Mouse (Mus musculus): ENCODE measurements around the gene Nup62. TPM values are rescaled to one million over a fixed set of nuclear protein-coding genes. Genes with fewer than 3 reads are reported as not detected.
A peak's percentile ranks its signal among the peaks of the same experiment; 100 is the strongest.

Gene Nup62
- polyA plus RNA-seq, 1 experiment from 2014 or later: 47.0 TPM

DNA sequence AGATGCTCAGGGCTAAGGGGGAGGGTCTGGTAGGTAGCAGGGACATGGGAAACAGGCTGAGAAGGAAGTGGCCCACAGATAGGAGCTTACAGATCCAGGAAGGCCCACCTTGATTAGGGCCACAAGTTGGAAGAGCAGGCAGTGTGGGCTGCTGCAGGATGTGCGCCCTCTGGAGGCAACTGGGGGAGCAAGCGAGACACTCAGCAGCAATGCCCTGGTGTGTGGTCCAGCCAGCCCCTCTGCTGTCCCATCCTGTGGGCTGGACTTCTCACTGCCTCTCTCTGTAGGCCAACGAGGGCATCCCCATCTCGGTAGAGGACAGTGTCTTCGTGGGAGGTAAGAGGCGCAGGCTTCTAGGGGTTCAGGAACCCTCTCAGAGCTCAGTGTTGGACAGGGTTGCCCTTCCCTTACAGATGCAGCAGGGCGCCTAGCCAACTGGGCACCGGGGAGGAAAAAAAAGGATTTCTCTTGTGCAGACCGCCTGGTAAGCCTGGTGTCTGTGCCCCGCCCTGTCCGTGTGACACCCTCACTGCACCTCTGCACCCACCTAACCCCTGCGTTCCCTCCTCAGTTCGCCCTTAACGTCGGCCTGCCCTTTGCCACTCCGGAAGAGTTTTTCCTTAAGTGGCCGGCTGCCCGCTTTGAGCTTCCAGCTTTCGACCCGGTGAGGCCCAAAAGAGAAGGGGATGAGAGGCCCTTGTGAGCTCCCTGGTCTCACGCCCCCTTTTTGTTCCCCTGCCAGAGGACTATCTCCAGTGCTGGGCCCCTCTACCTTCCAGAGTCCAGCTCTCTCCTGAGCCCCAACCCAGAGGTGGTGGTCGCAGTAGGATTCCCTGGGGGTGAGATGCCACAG is 44.9 kb downstream of the Nup62 start:
- DNase-seq (ENCODE audit: low spot score) (peak; percentile 65), ATAC-seq (ENCODE audit: low read depth) (peak; percentile 38; the same call in 1 of the 2 replicates)
- Histone ChIP-seq H3K9me3 (ENCODE audit: control insufficient read depth, low read length) (no peaks in the 10 kb centered on the region), H3K9ac (ENCODE audit: low read depth, low read length) (no peak overlapping the region; the same call in 1 of the 2 replicates), H3K4me3 (ENCODE audit: low read depth, low read length) (no peak overlapping the region), H3K4me1 (ENCODE audit: control insufficient read depth, insufficient read depth, low read length) (peaks cover 17% of the 10 kb centered on the region), H3K27ac (replicated peaks; ENCODE audit: low read depth, low read length) (peak overlapping the region; percentile 49), H3K36me3 (ENCODE audit: control insufficient read depth, insufficient read depth, low read length) (peaks cover 50% of the 10 kb centered on the region), H3K27me3 (replicated peaks; ENCODE audit: control insufficient read depth, insufficient read depth, low read length) (no peaks in the 10 kb centered on the region), H3K4me2 (ENCODE audit: low read depth, low read length) (no peak overlapping the region)
- WGBS: 60% methylated on average over 20 of the region's 22 CpGs

- Histone ChIP-seq H3K9ac (ENCODE audit: low read depth, low read length) (no peak overlapping the region), H3K27ac (replicated peaks; ENCODE audit: low read depth, low read length) (no peak overlapping the region; the same call in 1 of the 2 replicates), H3K36me3 (ENCODE audit: control insufficient read depth, insufficient read depth, low read length) (peaks cover 56% of the 10 kb centered on the region), H3K9me3 (ENCODE audit: control insufficient read depth, low read length) (no peaks in the 10 kb centered on the region), H3K4me3 (ENCODE audit: low read depth, low read length) (no peak overlapping the region), H3K27me3 (replicated peaks; ENCODE audit: control insufficient read depth, insufficient read depth, low read length) (no peaks in the 10 kb centered on the region), H3K4me1 (ENCODE audit: control insufficient read depth, insufficient read depth, low read length) (peaks cover 20% of the 10 kb centered on the region), H3K4me2 (ENCODE audit: low read depth, low read length) (no peak overlapping the region)
- DNase-seq (ENCODE audit: low spot score): no peak
- WGBS: 84% methylated on average over 14 of the region's 14 CpGs
- ATAC-seq (ENCODE audit: low read depth): no peak
These were observed 45.5 kb downstream of the Nup62 start for GRCm38 (mm10) chr7:44861429-44861816.

DNA sequence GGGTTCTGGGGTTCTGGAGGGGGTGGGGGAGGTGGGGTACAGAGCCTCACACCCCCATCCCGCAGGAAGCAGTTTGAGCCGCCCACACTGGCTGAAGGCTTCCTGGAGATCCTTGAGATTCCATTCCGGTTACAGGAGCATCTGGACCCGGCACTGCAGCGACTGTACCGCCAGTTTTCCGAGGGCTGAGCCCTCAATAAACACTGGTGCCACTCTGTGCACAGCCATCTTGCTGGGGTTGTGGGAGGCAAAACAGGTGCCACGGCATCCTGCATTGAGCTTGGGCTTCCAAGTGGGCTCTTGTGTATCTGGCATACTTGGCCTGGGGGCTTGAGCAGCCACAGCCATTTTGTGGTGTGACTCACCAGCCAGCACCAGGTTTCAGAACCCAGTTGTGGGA is 46.5 kb downstream of the Nup62 start:
- Histone ChIP-seq H3K4me1 (ENCODE audit: control insufficient read depth, insufficient read depth, low read length) (peaks cover 26% of the 10 kb centered on the region), H3K4me2 (ENCODE audit: low read depth, low read length) (no peak overlapping the region), H3K27me3 (replicated peaks; ENCODE audit: control insufficient read depth, insufficient read depth, low read length) (no peaks in the 10 kb centered on the region), H3K9ac (ENCODE audit: low read depth, low read length) (no peak overlapping the region), H3K27ac (replicated peaks; ENCODE audit: low read depth, low read length) (no peak overlapping the region), H3K9me3 (ENCODE audit: control insufficient read depth, low read length) (no peaks in the 10 kb centered on the region), H3K4me3 (ENCODE audit: low read depth, low read length) (no peak overlapping the region), H3K36me3 (ENCODE audit: control insufficient read depth, insufficient read depth, low read length) (peaks cover 63% of the 10 kb centered on the region)
- DNase-seq (ENCODE audit: low spot score) (no peak), ATAC-seq (ENCODE audit: low read depth) (no peak)
- WGBS: 79% methylated on average over 8 of the region's 8 CpGs

DNA sequence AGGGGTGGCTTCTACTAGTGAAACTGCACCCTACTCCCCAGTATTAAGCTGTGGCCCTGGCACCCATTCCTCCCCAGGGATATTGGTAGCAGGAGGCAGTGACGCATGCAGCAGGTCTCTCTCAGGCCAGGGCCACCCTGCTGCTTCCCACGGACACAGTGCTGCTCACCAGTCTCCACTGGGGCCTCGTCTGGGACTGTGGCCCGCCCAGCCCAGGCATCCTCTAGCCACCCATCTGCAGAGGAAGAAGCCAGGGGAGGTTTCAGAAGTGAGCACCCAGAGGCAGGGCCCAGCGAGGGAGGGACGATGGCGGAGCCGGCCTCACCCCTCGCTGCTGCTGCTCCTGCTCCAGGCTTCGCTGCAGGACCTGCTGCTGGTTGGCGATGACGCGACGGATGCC is 47.3 kb downstream of the Nup62 start:
- H3K27me3 ChIP-seq (replicated peaks; ENCODE audit: control insufficient read depth, insufficient read depth, low read length): no peaks in the 10 kb centered on the region
- no peaks in the 10 kb centered on the region for H3K9me3 ChIP-seq (ENCODE audit: control insufficient read depth, low read length)
- H3K4me2 ChIP-seq (ENCODE audit: low read depth, low read length): no peak overlapping the region
- no peak overlapping the region for H3K9ac ChIP-seq (ENCODE audit: low read depth, low read length)
- H3K27ac ChIP-seq (replicated peaks; ENCODE audit: low read depth, low read length): no peak overlapping the region
- H3K36me3 ChIP-seq (ENCODE audit: control insufficient read depth, insufficient read depth, low read length): peaks cover 63% of the 10 kb centered on the region
- WGBS: 87% methylated on average over 14 of the region's 14 CpGs
- H3K4me1 ChIP-seq (ENCODE audit: control insufficient read depth, insufficient read depth, low read length): peaks cover 29% of the 10 kb centered on the region
- H3K4me3 ChIP-seq (ENCODE audit: low read depth, low read length): no peak overlapping the region
- DNase-seq (ENCODE audit: low spot score): no peak
- no peak for ATAC-seq (ENCODE audit: low read depth)

DNA sequence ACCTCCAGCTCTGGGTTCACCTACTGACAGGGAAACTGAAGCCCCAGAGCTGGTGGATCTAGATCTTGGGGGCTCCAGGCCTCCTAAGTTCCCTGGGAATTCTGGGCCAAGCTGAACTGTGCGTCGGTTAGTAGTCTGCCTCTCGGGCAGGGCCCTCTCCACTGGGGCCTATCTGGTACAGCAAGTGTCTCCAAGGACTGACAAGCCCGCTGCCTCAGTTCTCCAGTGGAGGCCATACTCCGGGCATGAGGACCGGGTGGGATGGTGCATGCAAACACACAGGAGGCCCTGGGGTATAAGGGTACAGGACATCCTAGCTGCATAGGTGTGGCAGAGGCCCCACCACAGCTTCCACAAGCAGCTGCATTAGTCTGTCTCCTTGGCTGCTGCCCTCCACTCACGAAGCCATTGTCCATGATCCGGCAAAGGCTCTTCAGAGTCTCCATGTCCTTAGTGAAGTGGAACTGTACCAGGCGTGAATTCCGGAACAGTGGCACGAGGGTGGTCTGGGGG is 48.1 kb downstream of the Nup62 start:
- DNase-seq (ENCODE audit: low spot score): no peak
- H3K27me3 ChIP-seq (replicated peaks; ENCODE audit: control insufficient read depth, insufficient read depth, low read length): no peaks in the 10 kb centered on the region
- ATAC-seq (ENCODE audit: low read depth): no peak
- H3K9ac ChIP-seq (ENCODE audit: low read depth, low read length): no peak overlapping the region
- H3K9me3 ChIP-seq (ENCODE audit: control insufficient read depth, low read length): no peaks in the 10 kb centered on the region
- no peak overlapping the region for H3K4me3 ChIP-seq (ENCODE audit: low read depth, low read length)
- WGBS: 85% methylated on average over 10 of the region's 11 CpGs
- H3K36me3 ChIP-seq (ENCODE audit: control insufficient read depth, insufficient read depth, low read length): peaks cover 63% of the 10 kb centered on the region
- no peak overlapping the region for H3K27ac ChIP-seq (replicated peaks; ENCODE audit: low read depth, low read length)
- peaks cover 26% of the 10 kb centered on the region for H3K4me1 ChIP-seq (ENCODE audit: control insufficient read depth, insufficient read depth, low read length)
- H3K4me2 ChIP-seq (ENCODE audit: low read depth, low read length): no peak overlapping the region

DNA sequence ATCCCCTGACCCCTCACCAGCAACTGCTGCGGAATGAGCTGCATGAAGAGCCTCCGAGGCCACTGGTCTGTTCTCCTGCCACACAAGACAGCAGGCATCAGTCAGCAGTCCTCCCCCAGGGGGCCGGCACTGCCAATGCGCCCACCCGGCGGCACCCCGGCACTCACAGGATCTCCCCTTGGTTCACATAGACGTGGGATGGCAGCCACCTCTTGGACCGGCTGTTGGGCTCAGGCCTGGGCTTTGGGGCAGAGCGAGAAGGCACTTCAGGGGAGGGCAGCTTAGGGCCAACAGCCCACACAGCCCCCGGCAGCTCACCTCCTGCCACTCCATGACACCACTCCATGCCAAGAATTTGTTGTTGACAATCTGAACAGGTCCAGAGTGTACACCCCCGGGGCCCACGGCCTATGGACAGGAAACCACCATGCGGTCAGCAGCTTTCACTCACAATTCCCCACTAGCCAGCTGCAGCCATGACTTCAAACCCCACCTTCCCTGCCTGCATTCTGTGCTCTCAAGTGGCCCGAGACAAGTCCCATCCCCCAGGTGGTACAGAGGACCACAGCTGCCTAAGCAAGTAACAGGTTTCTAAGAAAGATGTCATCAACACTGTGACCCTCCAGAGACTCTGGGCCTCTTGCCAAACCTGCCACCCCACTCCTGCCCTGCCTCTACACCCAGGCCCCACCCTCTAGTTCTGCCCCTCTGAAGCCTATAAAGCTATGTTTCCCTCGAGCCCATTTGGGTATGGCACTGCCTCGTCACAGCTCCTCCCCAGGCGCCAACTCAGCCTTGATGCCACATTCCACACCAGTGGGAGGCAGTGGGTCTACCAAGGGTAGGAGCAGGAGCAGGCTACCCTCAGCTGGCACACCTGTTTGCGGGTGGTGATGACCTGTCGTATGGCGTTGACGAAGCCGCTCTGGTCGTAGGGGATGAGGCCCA is 49.0 kb downstream of the Nup62 start:
- H3K4me1 ChIP-seq (ENCODE audit: control insufficient read depth, insufficient read depth, low read length): peaks cover 26% of the 10 kb centered on the region
- H3K27ac ChIP-seq (replicated peaks; ENCODE audit: low read depth, low read length): no peak overlapping the region
- H3K4me3 ChIP-seq (ENCODE audit: low read depth, low read length): no peak overlapping the region
- no peaks in the 10 kb centered on the region for H3K27me3 ChIP-seq (replicated peaks; ENCODE audit: control insufficient read depth, insufficient read depth, low read length)
- H3K4me2 ChIP-seq (ENCODE audit: low read depth, low read length): no peak overlapping the region
- WGBS: 80% methylated on average over 21 of the region's 24 CpGs
- DNase-seq (ENCODE audit: low spot score): peak; percentile 35
- peak overlapping the region; percentile 8; the same call in 1 of the 2 replicates for H3K9ac ChIP-seq (ENCODE audit: low read depth, low read length)
- no peak for ATAC-seq (ENCODE audit: low read depth)
- H3K9me3 ChIP-seq (ENCODE audit: control insufficient read depth, low read length): no peaks in the 10 kb centered on the region
- peaks cover 60% of the 10 kb centered on the region for H3K36me3 ChIP-seq (ENCODE audit: control insufficient read depth, insufficient read depth, low read length)

- Histone ChIP-seq H3K9ac (ENCODE audit: low read depth, low read length) (peak overlapping the region; percentile 100), H3K9me3 (ENCODE audit: control insufficient read depth, low read length) (no peaks in the 10 kb centered on the region), H3K27me3 (replicated peaks; ENCODE audit: control insufficient read depth, insufficient read depth, low read length) (no peaks in the 10 kb centered on the region), H3K27ac (replicated peaks; ENCODE audit: low read depth, low read length) (peak overlapping the region; percentile 67), H3K36me3 (ENCODE audit: control insufficient read depth, insufficient read depth, low read length) (peaks cover 56% of the 10 kb centered on the region), H3K4me2 (ENCODE audit: low read depth, low read length) (peak overlapping the region; percentile 95), H3K4me3 (ENCODE audit: low read depth, low read length) (peak overlapping the region; percentile 21), H3K4me1 (ENCODE audit: control insufficient read depth, insufficient read depth, low read length) (peaks cover 32% of the 10 kb centered on the region)
- WGBS: 51% methylated on average over 12 of the region's 15 CpGs
- ATAC-seq (ENCODE audit: low read depth) (no peak), DNase-seq (ENCODE audit: low spot score) (peak; percentile 79)
These were observed 50.6 kb downstream of the Nup62 start for GRCm38 (mm10) chr7:44866276-44867009.

All from embryonic facial prominence, embryonic 14.5 days (tissue).